Mouse (Mus musculus) lung, postnatal 4 days (tissue): ENCODE data around the gene Cisd1.

Experiments
- DNase-seq, 2 experiments: peaks; one replicate each; pipeline ENCODE4 v3.0.0; 2021

Cisd1 gene

DNA sequence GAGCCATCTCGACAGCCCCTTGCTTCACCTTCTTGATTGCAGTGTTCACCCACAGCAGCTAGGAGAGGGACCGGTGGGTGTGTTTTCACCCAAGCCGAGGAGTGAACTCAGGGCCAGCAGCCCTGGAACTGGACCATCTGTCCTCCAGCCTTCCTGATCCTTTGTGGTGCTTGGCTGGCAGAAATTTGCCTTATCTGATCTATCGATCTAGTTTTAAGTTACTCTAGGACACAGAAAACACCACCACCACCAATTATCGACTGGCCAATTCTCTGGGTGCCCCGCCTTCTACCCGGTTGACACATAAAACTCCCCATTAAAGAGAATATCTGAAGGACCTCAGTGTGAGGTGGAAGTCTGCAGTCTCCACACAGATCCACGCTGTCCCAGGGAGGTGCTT, 21.1 kb downstream of the Cisd1 start:
- DNase-seq = no peak

GRCm38 (mm10) chr10:71316497-71316896, 28.3 kb downstream of the Cisd1 start:
- peak in 1 of 2 experiments; percentile 4 for DNase-seq

- peak in 1 of 2 experiments; percentile 5 for DNase-seq
Observed at GRCm38 (mm10) chr10:71316056-71316455, 28.7 kb downstream of the Cisd1 start.

DNA sequence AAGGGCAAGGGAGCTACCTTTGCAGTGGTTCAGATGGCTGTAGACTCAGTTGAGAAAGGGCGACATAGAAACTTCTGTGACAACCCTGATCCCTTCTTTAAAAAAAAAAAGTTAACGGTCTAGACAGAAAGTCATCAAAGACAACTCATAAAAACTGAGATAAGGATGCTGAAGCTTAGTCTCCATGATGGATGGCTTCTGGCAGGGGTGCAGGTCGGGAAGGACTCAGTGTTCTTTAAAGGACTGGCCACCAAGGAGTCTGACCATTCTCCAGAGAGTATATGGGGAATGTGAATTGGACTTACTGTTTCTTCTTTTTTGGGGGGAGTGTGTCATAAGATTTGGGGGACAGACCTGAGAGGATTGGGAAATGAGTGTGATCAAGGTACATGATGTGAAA, 30.2 kb downstream of the Cisd1 start:
- DNase-seq = no peak

DNA sequence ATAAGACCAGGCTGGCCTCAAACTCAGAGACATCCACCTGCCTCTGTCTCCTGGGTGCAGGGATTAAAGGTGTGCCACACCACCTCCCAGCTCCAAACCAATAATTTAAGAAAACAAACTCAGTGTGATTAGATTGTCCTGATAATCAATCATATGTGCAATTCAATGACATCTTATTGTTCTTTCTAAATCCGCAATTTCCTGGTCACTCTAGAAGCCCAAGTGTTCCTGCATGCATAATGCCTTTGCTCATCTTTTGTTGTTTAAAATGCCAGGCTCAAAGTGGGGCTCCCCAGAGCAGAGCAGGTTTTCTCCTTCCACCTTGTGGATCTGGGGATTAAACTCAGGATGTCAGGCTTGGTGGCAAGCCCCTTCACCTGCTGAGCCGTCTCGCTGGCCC, 34.5 kb downstream of the Cisd1 start:
- no peak for DNase-seq

DNA sequence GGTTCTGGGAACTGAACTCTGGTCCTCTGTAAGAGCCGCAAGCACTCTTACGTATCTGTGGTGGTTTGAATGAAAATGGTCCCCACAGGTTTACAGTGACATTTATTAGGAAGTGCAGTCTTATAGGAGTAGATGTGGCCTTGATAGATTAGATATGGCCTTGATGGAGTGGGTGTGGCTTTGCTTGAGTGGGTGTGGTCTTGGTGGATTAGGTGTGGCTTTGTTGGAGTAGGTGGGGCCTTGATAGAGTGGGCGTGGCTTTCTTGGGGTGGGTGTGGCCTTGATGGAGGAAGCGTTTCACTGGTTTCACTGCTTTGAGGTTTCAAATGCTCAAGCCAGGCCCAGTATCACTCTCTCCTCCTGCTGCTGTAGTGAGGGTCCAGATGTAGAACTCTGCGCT, 36.6 kb downstream of the Cisd1 start:
- no peak for DNase-seq

- DNase-seq = no peak
Observed at GRCm38 (mm10) chr10:71306759-71307158, 38.0 kb downstream of the Cisd1 start.

GRCm38 (mm10) chr10:71306190-71306589, 38.6 kb downstream of the Cisd1 start:
- peak in 1 of 2 experiments; percentile 41 for DNase-seq

GRCm38 (mm10) chr10:71302490-71302889, 42.3 kb downstream of the Cisd1 start:
- no peak for DNase-seq

GRCm38 (mm10) chr10:71300161-71300560, 44.6 kb downstream of the Cisd1 start:
- DNase-seq = no peak

DNA sequence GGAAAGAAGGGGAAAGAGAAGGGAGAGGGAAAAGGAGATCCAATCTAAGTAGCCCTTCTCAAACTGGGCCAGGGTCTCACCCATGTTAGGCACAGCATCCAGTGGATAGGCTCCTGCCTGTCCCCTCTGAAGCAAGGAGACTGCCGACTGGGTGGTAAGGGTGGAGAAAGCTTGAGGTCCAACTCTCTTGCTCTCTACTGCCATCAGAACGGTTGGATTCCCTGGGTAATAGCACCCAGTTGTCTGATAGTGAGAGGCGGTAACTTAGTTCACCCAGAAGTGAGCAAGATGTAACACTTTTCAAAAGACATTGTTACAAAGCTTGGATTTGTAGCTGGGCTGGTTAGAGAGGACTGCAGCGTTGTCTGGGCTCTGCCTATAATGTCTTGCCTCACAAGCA, 51.5 kb downstream of the Cisd1 start:
- no peak for DNase-seq

DNA sequence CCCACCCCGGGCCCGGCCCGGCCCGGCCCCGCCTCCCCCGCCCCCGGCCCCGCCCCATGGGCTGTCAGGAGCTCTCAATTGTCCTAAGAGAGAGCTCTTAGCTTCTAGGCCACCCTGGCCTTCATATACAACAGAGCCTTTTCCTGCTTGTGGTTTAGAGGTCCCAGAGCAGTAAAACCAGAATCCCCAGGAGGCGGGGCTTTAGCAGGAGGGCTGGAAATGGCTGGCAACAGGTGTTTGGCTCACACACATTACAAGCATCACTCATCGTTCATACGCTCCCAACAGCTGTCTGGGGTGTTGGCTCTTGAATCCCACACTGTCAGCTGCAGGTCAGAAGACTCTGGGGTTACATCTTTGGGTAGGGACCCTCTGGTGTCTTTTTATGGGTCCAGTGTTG, 52.5 kb downstream of the Cisd1 start:
- DNase-seq = no peak

DNA sequence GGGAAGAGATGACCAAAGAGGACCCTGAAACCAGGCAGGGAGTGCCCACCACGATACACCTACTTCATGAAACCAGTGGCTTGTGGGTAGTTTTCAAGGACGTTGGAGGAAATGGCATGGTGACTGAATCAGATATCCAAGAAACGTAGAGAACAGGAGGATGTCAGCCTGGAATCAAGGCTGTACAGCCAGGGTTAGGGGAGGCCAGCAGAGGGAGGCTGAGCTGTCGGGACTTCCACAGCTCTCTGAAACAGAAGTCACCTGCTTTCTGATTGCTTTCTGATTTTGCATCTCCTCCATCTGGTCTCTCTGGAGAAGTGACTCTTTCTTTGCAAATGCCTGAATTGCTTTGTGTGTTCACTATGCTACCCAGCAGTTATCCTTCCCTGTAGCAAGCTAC, 53.0 kb downstream of the Cisd1 start:
- DNase-seq = no peak

- DNase-seq = no peak
Observed at GRCm38 (mm10) chr10:71291179-71291661, 53.5 kb downstream of the Cisd1 start.

GRCm38 (mm10) chr10:71285126-71285580, 59.6 kb downstream of the Cisd1 start, which contains the start of gene Ube2d1:
Ube2d1 (minus strand) TSS chr10:71285262.
- peak; percentile 89 for DNase-seq

GRCm38 (mm10) chr10:71284511-71285125, 60.1 kb downstream of the Cisd1 start:
- DNase-seq = no peak

- no peak for DNase-seq
Observed at GRCm38 (mm10) chr10:71284131-71284510, 60.6 kb downstream of the Cisd1 start.
